Mouse (Mus musculus) heart, postnatal 10 days (tissue): ENCODE measurements around the gene Pde4c. TPM values are rescaled to one million over a fixed set of nuclear protein-coding genes. Genes with fewer than 3 reads are reported as not detected.

Experiments used
- DNase-seq, 2 experiments: peaks; one replicate each; pipeline ENCODE4 v3.0.0; 2021
- intact Hi-C: fragments of 180-260 bp; cut with DNase I; formaldehyde crosslinking; loops from one replicate; pipeline ENCODE4 v1.15.1; 2025
- total RNA-seq, 2 experiments: library from RNA; stranded (reverse); gene quantifications; 2 replicates each; pipeline ENCODE4 v1.2.3; 2021

Pde4c gene
- total RNA-seq, 2 experiments from 2014 or later: 2.0 to 4.0 TPM

DNA sequence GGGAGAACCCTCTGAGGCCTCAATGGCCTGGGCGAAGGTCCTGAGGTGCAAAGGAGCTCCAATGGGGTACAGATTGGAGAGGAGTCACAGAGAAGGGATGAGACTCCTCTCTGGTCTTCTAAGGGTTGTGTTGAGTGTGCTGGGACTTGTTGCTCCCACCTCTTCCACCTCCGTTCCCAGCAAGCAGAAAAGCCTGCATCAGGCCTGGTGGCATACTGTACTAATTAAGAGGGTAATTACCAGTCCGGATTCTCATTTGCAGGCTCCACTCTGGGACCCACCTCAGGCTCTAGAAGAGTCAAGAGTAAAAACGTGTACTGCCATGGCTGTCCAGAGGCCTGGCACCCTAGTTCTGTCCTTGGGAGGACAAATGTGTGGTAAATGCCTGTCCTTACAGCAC, 26.6 kb upstream of the Pde4c start:
- DNase-seq: peak in 1 of 2 experiments; percentile 45
- intact Hi-C loops: no loop called here

DNA sequence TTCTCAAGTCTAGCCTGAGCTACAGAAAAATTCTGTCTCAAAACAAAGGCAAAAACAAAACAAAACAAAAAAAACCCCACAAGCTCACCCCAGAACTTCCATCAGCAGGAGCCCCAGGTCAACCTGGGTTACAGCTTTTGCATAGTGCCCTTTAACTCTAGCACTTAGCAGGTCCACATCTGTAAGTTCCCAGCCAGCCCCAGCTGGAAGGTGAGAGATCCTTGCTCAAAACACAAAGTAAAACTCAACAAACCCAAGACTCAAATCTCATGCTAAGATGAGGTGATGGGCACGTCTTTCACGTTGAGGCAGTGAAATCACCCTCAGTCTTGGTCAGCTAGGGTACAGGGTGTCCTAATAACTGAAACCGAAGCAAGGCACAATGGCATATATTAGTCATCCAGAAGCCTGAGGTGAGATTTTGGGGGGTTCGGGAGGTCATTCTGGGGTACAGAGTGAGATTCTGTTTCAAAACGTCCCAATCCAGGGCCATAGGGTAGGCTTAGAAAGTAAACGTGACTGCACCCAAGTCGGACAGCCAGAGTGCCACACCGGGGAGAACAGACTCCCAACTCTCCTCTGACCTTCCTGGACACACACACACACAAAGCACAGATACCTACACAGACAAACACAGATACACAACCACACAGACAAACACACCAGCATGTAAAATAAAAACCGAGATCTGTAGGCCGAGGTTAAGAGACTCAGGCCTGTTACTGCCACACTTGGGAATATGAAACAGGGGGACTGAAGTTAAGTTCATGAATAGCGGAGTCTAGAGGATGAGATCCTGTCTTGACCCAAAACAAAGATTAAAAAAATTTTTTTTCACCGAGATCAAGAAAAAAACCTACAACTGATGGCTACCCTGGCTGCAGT, 25.9 kb upstream of the Pde4c start:
- peak in 1 of 2 experiments; percentile 29 for DNase-seq
- intact Hi-C loops: no loop called here

GRCm38 (mm10) chr8:70698310-70699109, 25.0 kb upstream of the Pde4c start, which contains the start of gene Jund:
TSS of gene Jund (plus strand) at chr8:70698949.
- DNase-seq: peak; percentile 99 to 100
- intact Hi-C loops: no loop called here

GRCm38 (mm10) chr8:70699116-70699833, 24.2 kb upstream of the Pde4c start:
- peak in 1 of 2 experiments; percentile 76 for DNase-seq
- intact Hi-C loops: no loop called here

- peak; percentile 84 to 85 for DNase-seq
- intact Hi-C loops: loop anchor here (1.0 to 5.0 kb wide), 2 partner anchors 27 to 88 kb away; partner anchors contain the start of gene Lsm4
Observed at GRCm38 (mm10) chr8:70699834-70700554, 23.5 kb upstream of the Pde4c start.

- intact Hi-C loops: loop anchor here (1.0 to 5.0 kb wide), 2 partner anchors 27 to 88 kb away; partner anchors contain the start of gene Lsm4
- DNase-seq: peak; percentile 91 to 93
Observed at GRCm38 (mm10) chr8:70700555-70700922, 23.0 kb upstream of the Pde4c start.

DNA sequence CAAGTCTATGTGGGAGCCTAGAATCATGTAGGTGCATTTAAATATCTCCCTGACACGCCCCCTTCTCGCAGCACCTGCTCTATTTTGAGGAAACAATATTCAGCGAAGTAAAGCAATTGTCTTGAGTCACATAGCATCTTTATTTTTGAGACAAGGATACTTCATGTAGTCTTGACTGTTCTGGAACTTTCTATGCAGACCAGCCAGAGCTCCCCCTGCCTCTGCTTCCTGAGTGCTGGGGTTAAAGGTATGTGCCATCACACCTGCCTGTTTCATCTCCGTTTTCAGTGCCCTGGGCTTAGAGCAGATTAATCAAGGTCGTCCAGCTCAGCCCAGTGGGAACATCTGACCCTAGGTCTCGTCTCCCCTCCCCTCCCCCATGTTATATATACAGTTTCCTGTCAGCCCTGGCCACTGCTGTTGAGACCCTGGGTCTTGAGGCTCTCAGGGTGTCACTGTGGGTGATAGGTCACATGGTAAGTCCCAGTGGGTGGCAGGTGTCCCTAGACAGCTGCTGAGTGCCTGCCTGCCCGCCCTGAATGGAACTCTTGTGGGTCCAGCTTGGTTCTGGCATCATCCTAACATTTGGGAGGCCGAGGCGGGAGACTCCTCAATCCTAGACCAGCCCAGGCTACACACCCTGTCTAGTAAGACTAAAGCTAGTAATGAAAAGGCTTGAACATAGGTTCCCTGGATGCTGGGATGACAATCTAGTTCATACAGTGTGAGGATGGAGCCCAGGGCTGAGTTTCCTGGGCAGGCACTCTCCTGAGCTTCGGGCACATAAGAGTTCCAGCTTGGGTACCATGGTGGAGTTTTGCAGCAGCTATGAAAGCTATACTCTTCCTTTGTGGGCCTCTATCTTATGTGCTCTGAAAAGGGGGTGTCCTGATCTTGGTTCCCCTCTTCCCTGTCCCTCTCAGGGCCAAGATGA, 22.2 kb upstream of the Pde4c start:
- intact Hi-C loops: loop anchor here (5.0 kb wide), 1 partner anchor 89 kb away; no protein-coding TSS in a partner anchor
- DNase-seq: no peak

GRCm38 (mm10) chr8:70701982-70702841, 21.3 kb upstream of the Pde4c start:
- peak in 1 of 2 experiments; percentile 41 for DNase-seq
- intact Hi-C loops: loop anchor here (5.0 kb wide), 1 partner anchor 90 kb away; no protein-coding TSS in a partner anchor

DNA sequence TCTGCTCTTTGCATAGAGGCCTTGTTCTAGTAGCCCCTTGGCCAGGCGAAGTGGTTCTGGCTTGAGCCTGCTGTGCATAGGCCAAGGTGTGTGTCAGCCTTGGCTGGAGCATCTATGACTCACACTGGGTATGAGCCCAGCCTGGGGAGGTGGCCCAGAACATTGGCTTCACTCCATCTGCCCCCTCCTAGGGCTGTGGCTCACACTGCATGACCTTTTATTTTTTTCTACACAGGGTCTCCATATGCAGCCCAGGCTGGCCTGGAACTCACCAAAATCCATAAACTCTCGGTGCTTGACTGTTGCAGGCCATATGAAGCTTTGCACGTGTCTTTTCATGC, 20.7 kb upstream of the Pde4c start:
- DNase-seq: peak; percentile 92 to 93
- intact Hi-C loops: loop anchor here (5.0 kb wide), 1 partner anchor 91 kb away; no protein-coding TSS in a partner anchor

GRCm38 (mm10) chr8:70703287-70703686, 20.2 kb upstream of the Pde4c start, which contains the start of gene Iqcn:
TSS of gene Iqcn (plus strand) at chr8:70703457.
- DNase-seq: no peak
- intact Hi-C loops: loop anchor here (5.0 kb wide), 1 partner anchor 91 kb away; no protein-coding TSS in a partner anchor

GRCm38 (mm10) chr8:70708281-70708680, 15.2 kb upstream of the Pde4c start:
- intact Hi-C loops: no loop called here
- no peak for DNase-seq

DNA sequence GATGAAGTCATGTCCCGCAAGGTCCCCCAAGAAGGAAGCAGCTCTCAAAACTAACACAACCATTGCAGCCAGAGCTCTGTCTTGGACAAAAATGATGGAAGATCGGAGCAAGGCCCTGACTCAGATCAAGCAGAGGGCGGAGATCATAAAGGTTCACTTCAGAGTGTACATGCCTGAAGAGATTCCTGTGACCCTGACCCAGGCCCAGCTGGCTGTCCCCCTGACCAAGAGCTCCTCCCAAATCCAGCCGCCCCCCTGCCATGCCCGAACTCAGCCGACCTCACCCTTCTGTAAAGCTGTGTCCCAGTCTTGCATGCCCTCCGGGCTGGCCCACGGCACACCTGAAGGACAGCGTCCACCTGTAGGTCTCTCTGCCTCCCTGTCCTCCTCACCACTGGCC, 13.7 kb upstream of the Pde4c start:
- DNase-seq: no peak
- intact Hi-C loops: no loop called here

DNA sequence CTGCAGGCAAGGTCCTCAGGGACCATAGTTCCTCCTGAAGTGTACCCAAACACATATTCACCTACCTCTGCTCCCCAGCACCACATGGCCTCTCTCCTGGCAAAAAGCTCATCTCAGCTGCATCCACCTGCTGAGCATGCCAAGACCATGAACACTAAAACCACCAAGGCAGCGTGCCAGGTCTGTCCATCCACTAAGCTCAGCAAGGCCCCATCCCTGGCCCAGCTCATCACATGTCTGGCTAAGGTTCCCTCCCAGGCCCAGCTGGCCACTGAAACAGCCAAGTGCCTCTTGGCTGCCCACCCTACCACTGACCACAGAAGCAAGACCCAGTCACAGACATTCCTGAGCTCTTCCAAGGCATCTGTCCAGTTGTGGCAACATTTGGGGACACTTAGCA, 13.2 kb upstream of the Pde4c start:
- intact Hi-C loops: no loop called here
- DNase-seq: peak; percentile 35 to 63

GRCm38 (mm10) chr8:70711041-70711440, 12.5 kb upstream of the Pde4c start:
- intact Hi-C loops: no loop called here
- DNase-seq: no peak

- intact Hi-C loops: no loop called here
Observed at GRCm38 (mm10) chr8:70713991-70714390, 9.5 kb upstream of the Pde4c start.

DNA sequence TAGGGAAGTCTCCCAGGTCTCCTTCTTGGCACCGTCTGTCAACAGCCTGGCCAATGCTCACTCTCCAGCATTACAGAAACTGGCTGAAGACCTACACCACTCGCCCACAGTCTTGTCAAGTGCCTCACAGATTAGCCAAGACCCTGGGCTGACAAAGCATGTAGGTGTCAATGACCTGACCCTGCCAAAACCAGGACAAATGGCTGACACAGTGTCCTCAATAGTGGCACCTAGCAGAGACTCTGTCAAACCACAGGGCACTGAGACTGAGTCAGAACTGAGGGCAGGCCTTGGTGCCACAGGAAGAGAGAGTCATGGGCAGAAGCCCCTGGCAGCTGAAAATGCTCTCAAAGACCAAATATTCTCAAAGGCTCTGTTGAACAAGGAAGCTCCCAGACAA, 8.4 kb upstream of the Pde4c start:
- intact Hi-C loops: no loop called here
- DNase-seq: no peak

More at GRCm38 (mm10) chr8:70713991-70714390, 9.5 kb upstream of the Pde4c start:
- DNase-seq: no peak

DNA sequence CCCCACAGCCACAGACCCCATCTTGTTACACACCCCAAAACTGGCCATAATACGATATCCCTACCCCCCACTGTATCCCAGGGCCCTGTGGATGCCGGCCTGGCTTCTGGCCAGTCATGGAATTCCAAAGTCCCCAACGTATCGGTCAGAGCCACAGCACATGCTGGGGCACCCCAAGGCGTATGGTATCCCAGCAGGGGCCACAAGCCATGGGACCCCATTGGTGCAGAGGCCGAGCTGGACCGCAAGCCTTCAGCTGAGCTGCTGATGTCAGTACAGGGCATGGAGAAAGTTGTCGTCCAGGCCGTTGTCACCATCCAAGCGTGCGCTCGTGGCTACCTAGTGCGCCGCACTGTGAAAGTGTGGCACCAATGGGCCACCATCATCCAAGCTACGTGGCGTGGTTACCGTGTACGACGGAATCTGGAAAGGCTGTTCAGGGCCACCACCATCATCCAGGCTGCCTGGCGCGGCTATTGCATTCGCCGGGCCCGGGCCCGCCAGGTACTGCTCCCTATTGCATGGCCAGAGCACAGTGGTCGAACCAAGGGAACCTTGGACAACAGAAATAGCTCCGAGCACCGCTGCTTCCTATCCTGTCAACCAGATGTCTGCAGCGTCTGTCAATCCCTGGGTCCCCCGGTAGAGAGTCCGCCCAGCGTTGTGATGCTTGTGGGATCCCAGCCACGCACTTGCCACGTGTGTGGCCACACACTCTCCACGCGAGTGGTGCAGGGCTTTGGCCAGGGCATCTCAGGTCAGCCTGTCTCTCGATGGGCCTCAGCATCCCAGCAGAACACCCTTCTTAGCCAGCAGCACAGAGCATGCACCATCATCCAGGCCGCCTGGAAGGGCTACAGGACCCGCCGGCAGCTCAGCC, 6.8 kb upstream of the Pde4c start:
- no peak for DNase-seq
- intact Hi-C loops: no loop called here
